Mouse (Mus musculus) adrenal gland, adult 2 months (tissue): Measurements from ENCODE around the gene Stra6. TPM values are rescaled to one million over a fixed set of nuclear protein-coding genes. Genes with fewer than 3 reads are reported as not detected.

Experiments
- polyA plus RNA-seq: library from polyadenylated mRNA; depleted of rRNA; stranded (reverse); fragments of >200 nt; gene quantifications from 2 replicates; pipeline ENCODE4 v1.2.3, GENCODE M21; 2012; rRNA removed
- total RNA-seq, 2 experiments: library from RNA; stranded (reverse); gene quantifications; 2 replicates each; pipeline ENCODE4 v1.2.3; 2021

The Stra6 gene
- total and polyA plus RNA-seq, 3 experiments: 1.5 to 2.0 (median 1.8) TPM

Other genes with a start within 250 kb of the Stra6 start
- 1 to 10 TPM; 3.4 to 5.5 TPM for gene Arid3b, start 227.0 kb upstream of the Stra6 start, total RNA-seq
- gene Arid3b, start 227.0 kb upstream of the Stra6 start, polyA plus RNA-seq: 6.9 and 8.8 TPM in 2 replicates
- gene Ubl7, start 152.8 kb upstream of the Stra6 start, total RNA-seq: 10 to 100 TPM; 73.9 to 81.5 TPM
- gene Ubl7, start 152.8 kb upstream of the Stra6 start, polyA plus RNA-seq: 273 and 305 TPM in 2 replicates
- 10 to 100 TPM in 1 of 2 experiments, 1 to 10 TPM in 1; 8.2 to 17.0 TPM for gene Sema7a, start 123.7 kb upstream of the Stra6 start, total RNA-seq
- 54.9 and 59.4 TPM in 2 replicates for gene Sema7a, start 123.7 kb upstream of the Stra6 start, polyA plus RNA-seq
- gene Cyp11a1, start 57.4 kb upstream of the Stra6 start, total RNA-seq: 1,000 to 10,000 TPM; 6,621 to 7,422 TPM
- 1,463 and 1,873 TPM in 2 replicates for gene Cyp11a1, start 57.4 kb upstream of the Stra6 start, polyA plus RNA-seq
- under 1 TPM; 0.21 to 0.84 TPM for gene Ccdc33, start 55.0 kb downstream of the Stra6 start, total RNA-seq
- 0.18 and 0.34 TPM in 2 replicates for gene Ccdc33, start 55.0 kb downstream of the Stra6 start, polyA plus RNA-seq
- gene Islr, start 140.5 kb downstream of the Stra6 start, total RNA-seq: 10 to 100 TPM; 23.5 to 30.9 TPM
- 93.8 and 107 TPM in 2 replicates for gene Islr, start 140.5 kb downstream of the Stra6 start, polyA plus RNA-seq
- 1 to 10 TPM; 1.5 to 2.0 TPM for gene Islr2, start 140.5 kb downstream of the Stra6 start, total RNA-seq
- gene Islr2, start 140.5 kb downstream of the Stra6 start, polyA plus RNA-seq: 1.3 and 2.0 TPM in 2 replicates
- gene Pml, start 186.0 kb downstream of the Stra6 start, total RNA-seq: 10 to 100 TPM; 20.8 to 28.0 TPM
- gene Pml, start 186.0 kb downstream of the Stra6 start, polyA plus RNA-seq: 27.7 and 33.4 TPM in 2 replicates
- gene Stoml1, start 189.4 kb downstream of the Stra6 start, total RNA-seq: 10 to 100 TPM; 13.8 to 17.2 TPM
- gene Stoml1, start 189.4 kb downstream of the Stra6 start, polyA plus RNA-seq: 38.1 and 38.4 TPM in 2 replicates
- 10 to 100 TPM; 24.8 to 44.6 TPM for gene Loxl1, start 249.4 kb downstream of the Stra6 start, total RNA-seq
- 73.5 and 81.5 TPM in 2 replicates for gene Loxl1, start 249.4 kb downstream of the Stra6 start, polyA plus RNA-seq